Mouse (Mus musculus): ENCODE data around the gene Hells.

Gene Hells

GRCm38 (mm10) chr19:38930788-38931565 is at the start of gene Hells:
TSS of gene Hells (plus strand) at chr19:38930915.
- peak; percentile 82 for DNase-seq (ENCODE audit: low spot score)

- DNase-seq (ENCODE audit: low spot score), result no peak
These were observed 29.3 kb upstream of the Hells start for GRCm38 (mm10) chr19:38901146-38902135.

- DNase-seq (ENCODE audit: low spot score), result no peak
These were observed 28.2 kb upstream of the Hells start for GRCm38 (mm10) chr19:38902501-38902900.

- no peak for DNase-seq (ENCODE audit: low spot score)
These were observed 16.9 kb upstream of the Hells start for GRCm38 (mm10) chr19:38913786-38914185.

GRCm38 (mm10) chr19:38914926-38915325 is 15.8 kb upstream of the Hells start:
- DNase-seq (ENCODE audit: low spot score), result no peak

- peak; percentile 42 for DNase-seq (ENCODE audit: low spot score)
These were observed 15.0 kb upstream of the Hells start for GRCm38 (mm10) chr19:38915677-38916076.

GRCm38 (mm10) chr19:38928481-38929158 is 2.1 kb upstream of the Hells start:
- no peak for DNase-seq (ENCODE audit: low spot score)

GRCm38 (mm10) chr19:38929471-38930251 is 1.1 kb upstream of the Hells start:
- no peak for DNase-seq (ENCODE audit: low spot score)

GRCm38 (mm10) chr19:38930252-38930787 is 395 bp upstream of the Hells start:
- no peak for DNase-seq (ENCODE audit: low spot score)

- no peak for DNase-seq (ENCODE audit: low spot score)
These were observed 813 bp downstream of the Hells start for GRCm38 (mm10) chr19:38931566-38931890.

- DNase-seq (ENCODE audit: low spot score), result no peak
These were observed 14.0 kb downstream of the Hells start for GRCm38 (mm10) chr19:38944590-38945307.

- DNase-seq (ENCODE audit: low spot score), result no peak
These were observed 40.0 kb downstream of the Hells start for GRCm38 (mm10) chr19:38970741-38971140.

GRCm38 (mm10) chr19:38972581-38972980 is 41.9 kb downstream of the Hells start:
- no peak for DNase-seq (ENCODE audit: low spot score)

- DNase-seq (ENCODE audit: low spot score), result no peak
These were observed 43.0 kb downstream of the Hells start for GRCm38 (mm10) chr19:38973666-38974065.

GRCm38 (mm10) chr19:38976269-38976668 is 45.6 kb downstream of the Hells start:
- no peak for DNase-seq (ENCODE audit: low spot score)

- peak; percentile 36 for DNase-seq (ENCODE audit: low spot score)
These were observed 51.3 kb downstream of the Hells start for GRCm38 (mm10) chr19:38981966-38982365.

GRCm38 (mm10) chr19:38998248-38998647 is 67.5 kb downstream of the Hells start:
- no peak for DNase-seq (ENCODE audit: low spot score)

- DNase-seq (ENCODE audit: low spot score), result no peak
These were observed 68.0 kb downstream of the Hells start for GRCm38 (mm10) chr19:38998676-38999075.

- no peak for DNase-seq (ENCODE audit: low spot score)
These were observed 74.4 kb downstream of the Hells start for GRCm38 (mm10) chr19:39005132-39005531.

GRCm38 (mm10) chr19:39006715-39007114 is 76.0 kb downstream of the Hells start, which contains the start of gene Cyp2c55:
TSS of gene Cyp2c55 (plus strand) at chr19:39007019.
- DNase-seq (ENCODE audit: low spot score), result no peak
